Mouse (Mus musculus) adrenal gland, postnatal 10 days (tissue): ENCODE results near the gene Morc3. TPM values are rescaled to one million over a fixed set of nuclear protein-coding genes. Genes with fewer than 3 reads are reported as not detected.

Source experiments
- DNase-seq: peaks from one replicate; pipeline ENCODE4 v3.0.0; 2021; ENCODE audit warnings: mixed read lengths
- total RNA-seq, 2 experiments: library from RNA; stranded (reverse); gene quantifications; 2 replicates each; pipeline ENCODE4 v1.2.3; 2021

Morc3 gene
- total RNA-seq, 2 experiments from 2014 or later: 30.1 to 45.4 TPM

- no peak for DNase-seq
Observed at GRCm38 (mm10) chr16:93922835-93923389, 91.0 kb downstream of the Morc3 start.

DNA sequence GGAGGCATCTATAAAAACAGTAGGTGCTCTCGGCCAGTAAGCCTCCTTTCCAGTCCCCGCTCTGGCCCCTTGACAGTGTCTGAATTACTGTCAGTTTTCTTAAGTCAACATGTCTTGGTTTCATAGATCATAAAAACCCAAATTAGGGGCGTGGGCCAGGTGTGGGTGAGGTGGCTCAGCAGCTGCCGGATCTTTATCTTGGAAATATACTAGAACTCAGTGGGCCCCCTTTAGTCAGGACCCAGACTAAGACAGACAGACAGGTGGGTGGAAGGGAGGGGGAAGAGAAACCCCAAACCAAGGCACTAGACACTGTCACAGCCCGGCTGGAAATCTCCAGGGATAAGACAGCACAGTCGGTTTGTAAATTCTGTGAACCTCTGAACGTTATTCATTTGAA lies 91.9 kb downstream of the Morc3 start:
- no peak for DNase-seq

Other genes with a start within 250 kb of the Morc3 start
- gene Setd4, start 228.1 kb upstream of the Morc3 start, total RNA-seq: 1 to 10 TPM; 8.6 to 8.8 TPM
- gene Cbr1, start 226.3 kb upstream of the Morc3 start, total RNA-seq: 100 to 1,000 TPM; 126 to 131 TPM
- 1 to 10 TPM; 7.5 TPM for gene Gm5678, start 204.0 kb upstream of the Morc3 start, total RNA-seq
- 1 to 10 TPM; 8.7 to 8.8 TPM for gene Cbr3, start 148.9 kb upstream of the Morc3 start, total RNA-seq
- 10 to 100 TPM; 21.2 to 27.4 TPM for gene Dop1b, start 120.2 kb upstream of the Morc3 start, total RNA-seq
- 10 to 100 TPM; 10.1 to 14.5 TPM for gene Chaf1b, start 51.8 kb downstream of the Morc3 start, total RNA-seq
- gene Cldn14, start 176.7 kb downstream of the Morc3 start, total RNA-seq: 1 to 10 TPM; 1.2 to 2.5 TPM